Mouse (Mus musculus) right cerebral cortex, adult 2 months (tissue): ENCODE measurements around the gene Nlrx1.

Experiments used
- DNase-seq, 2 experiments: peaks; one replicate each; pipeline ENCODE4 v3.0.0; 2021 to 2022; ENCODE audit warnings: low spot score in 2 of 2

The Nlrx1 gene

GRCm38 (mm10) chr9:44234479-44235427 lies 33.6 kb downstream of the Nlrx1 start:
- DNase-seq, result peak; percentile 41 to 51

GRCm38 (mm10) chr9:44233802-44234478 lies 34.5 kb downstream of the Nlrx1 start, which contains the start of gene Cbl:
Gene Cbl (minus strand): TSS chr9:44234049.
- DNase-seq, result peak; percentile 100

GRCm38 (mm10) chr9:44233021-44233801 lies 35.2 kb downstream of the Nlrx1 start:
- no peak for DNase-seq

- DNase-seq, result no peak
These were observed 36.8 kb downstream of the Nlrx1 start for GRCm38 (mm10) chr9:44231609-44232008.

- peak; percentile 18 to 44 for DNase-seq
These were observed 42.4 kb downstream of the Nlrx1 start for GRCm38 (mm10) chr9:44225993-44226392.

GRCm38 (mm10) chr9:44213538-44213937 lies 54.9 kb downstream of the Nlrx1 start:
- DNase-seq, result no peak

GRCm38 (mm10) chr9:44212406-44212805 lies 56.0 kb downstream of the Nlrx1 start:
- no peak for DNase-seq

- DNase-seq, result no peak
These were observed 59.0 kb downstream of the Nlrx1 start for GRCm38 (mm10) chr9:44209416-44209815.

GRCm38 (mm10) chr9:44207840-44208239 lies 60.6 kb downstream of the Nlrx1 start:
- DNase-seq, result no peak
